Mouse (Mus musculus): ENCODE data around the gene Ugt2b38. TPM values are rescaled to one million over a fixed set of nuclear protein-coding genes. Genes with fewer than 3 reads are reported as not detected.

Gene Ugt2b38
- not detected in 2 replicates for polyA plus RNA-seq (2012)

GRCm38 (mm10) chr5:87424041-87424440, at the start of gene Ugt2b38:
Ugt2b38 (minus strand) TSS chr5:87424203.

Other genes with a start within 250 kb of the Ugt2b38 start
- not detected in 2 replicates for gene Ugt2b37, start 169.4 kb downstream of the Ugt2b38 start, polyA plus RNA-seq (2012)
- not detected in 2 replicates for gene Ugt2a3, start 87.0 kb downstream of the Ugt2b38 start, polyA plus RNA-seq (2012)
- gene Ugt2a2, start 58.1 kb upstream of the Ugt2b38 start, polyA plus RNA-seq (2012), result not detected in 2 replicates
- not detected in 2 replicates for gene Gm43638, start 62.6 kb upstream of the Ugt2b38 start, polyA plus RNA-seq (2012)
- gene Ugt2a1, start 66.7 kb upstream of the Ugt2b38 start, polyA plus RNA-seq (2012), result not detected in 2 replicates
- not detected in 2 replicates for gene Sult1b1, start 114.0 kb upstream of the Ugt2b38 start, polyA plus RNA-seq (2012)
- gene Sult1d1, start 144.8 kb upstream of the Ugt2b38 start, polyA plus RNA-seq (2012), result not detected in 2 replicates
- gene Sult1e1, start 167.4 kb upstream of the Ugt2b38 start, polyA plus RNA-seq (2012), result not detected in 2 replicates
- not detected in 2 replicates for gene Csn1s1, start 242.0 kb upstream of the Ugt2b38 start, polyA plus RNA-seq (2012)

Data from megakaryocyte-erythroid progenitor cell, adult 5 weeks (primary cell).